Mouse (Mus musculus) liver, embryonic 15.5 days (tissue): ENCODE measurements around the gene Lhpp. TPM values are rescaled to one million over a fixed set of nuclear protein-coding genes. Genes with fewer than 3 reads are reported as not detected.
"Not testable (repeated sequence)": the region's sequence is repeated elsewhere in the genome, so short reads cannot be mapped to it uniquely, and the experiment has no call there.

Experiments
- ATAC-seq: fragments of 200-750 bp; cut with Nextera tagmentation; 2 replicates; pipeline ENCODE4 v1.8.0; 2017; ENCODE audit warnings: moderate number of reproducible peaks, mild to moderate bottlenecking, moderate library complexity; ENCODE audit not compliant: insufficient read depth
- H3K27ac ChIP-seq: fragments of 300-500 bp; sonication (generic); replicated peaks from 2 replicates; pipeline ENCODE4 v1.5.1; 2015; ENCODE audit warnings: mild to moderate bottlenecking, inconsistent platforms
- H3K27me3 ChIP-seq: fragments of 300-500 bp; sonication (generic); 2 replicates; pipeline ENCODE4 v1.6.1; 2015; ENCODE audit warnings: mild to moderate bottlenecking, inconsistent platforms
- H3K36me3 ChIP-seq: fragments of 300-500 bp; sonication (generic); replicated peaks from 2 replicates; pipeline ENCODE4 v1.6.1; 2015; ENCODE audit warnings: moderate library complexity, mild to moderate bottlenecking, inconsistent platforms
- H3K4me1 ChIP-seq: fragments of 300-500 bp; sonication (generic); replicated peaks from 2 replicates; pipeline ENCODE4 v1.6.1; 2015; ENCODE audit warnings: inconsistent platforms
- H3K4me2 ChIP-seq: fragments of 300-500 bp; sonication (generic); 2 replicates; pipeline ENCODE4 v1.6.1; 2015; ENCODE audit warnings: moderate library complexity, mild to moderate bottlenecking, inconsistent platforms
- H3K4me3 ChIP-seq: fragments of 300-500 bp; sonication (generic); replicated peaks from 2 replicates; pipeline ENCODE4 v1.5.1; 2015; ENCODE audit warnings: mild to moderate bottlenecking, inconsistent platforms
- H3K9ac ChIP-seq: fragments of 300-500 bp; sonication (generic); 2 replicates; pipeline ENCODE4 v1.6.1; 2015; ENCODE audit warnings: moderate library complexity, mild to moderate bottlenecking, inconsistent platforms
- H3K9me3 ChIP-seq: fragments of 300-500 bp; sonication (generic); replicated peaks from 2 replicates; pipeline ENCODE4 v1.6.1; 2016; ENCODE audit warnings: inconsistent platforms
- WGBS: fragments of 180-500 bp; shearing (Covaris S2); methylation state at CpG from one replicate; pipeline ENCODE4 v1.1.7; 2015; ENCODE audit warnings: mixed read lengths; ENCODE audit not compliant: insufficient replicate concordance; 5-methylcytosine and 5-hydroxymethylcytosine counted together
- polyA plus RNA-seq: library from polyadenylated mRNA; unstranded; fragments of >200 nt; fragmentation: Nextera tagmentation; extraction: Ambion mirVana; gene quantifications from 2 replicates; pipeline ENCODE4 v1.2.1, GENCODE M21; 2015

Gene Lhpp
- polyA plus RNA-seq, 1 experiment from 2014 or later = 4.8 TPM

GRCm38 (mm10) chr7:132654412-132654811 is 44.0 kb downstream of the Lhpp start:
- no peaks in the 10 kb centered on the region for H3K36me3 ChIP-seq
- H3K4me2 ChIP-seq = no peak overlapping the region
- no peaks in the 10 kb centered on the region for H3K9me3 ChIP-seq
- no peak for ATAC-seq
- 71% methylated on average over 3 of the region's 3 CpGs for WGBS
- no peak overlapping the region for H3K4me3 ChIP-seq
- peaks cover 26% of the 10 kb centered on the region for H3K4me1 ChIP-seq
- no peak overlapping the region for H3K9ac ChIP-seq
- H3K27me3 ChIP-seq = no peaks in the 10 kb centered on the region
- H3K27ac ChIP-seq = no peak overlapping the region

GRCm38 (mm10) chr7:132656075-132656474 is 45.6 kb downstream of the Lhpp start:
- 0 out of 2 replicates have a peak overlapping the region, but pooled peaks have one; percentile 8 for H3K4me3 ChIP-seq
- no peaks in the 10 kb centered on the region for H3K36me3 ChIP-seq
- peaks cover 31% of the 10 kb centered on the region for H3K4me1 ChIP-seq
- H3K27ac ChIP-seq = peak overlapping the region; percentile 33; the same call in 1 of the 2 replicates
- peak; percentile 53 for ATAC-seq
- H3K9ac ChIP-seq = no peak overlapping the region
- peak overlapping the region; percentile 57 for H3K4me2 ChIP-seq
- H3K9me3 ChIP-seq = no peaks in the 10 kb centered on the region
- no peaks in the 10 kb centered on the region for H3K27me3 ChIP-seq
- 14% methylated on average over 9 of the region's 9 CpGs for WGBS

- Histone ChIP-seq H3K36me3 (no peaks in the 10 kb centered on the region), H3K27me3 (no peaks in the 10 kb centered on the region), H3K4me3 (0 out of 2 replicates have a peak overlapping the region, but pooled peaks have one; percentile 8), H3K4me2 (peak overlapping the region; percentile 57), H3K4me1 (peaks cover 31% of the 10 kb centered on the region), H3K9me3 (no peaks in the 10 kb centered on the region), H3K27ac (peak overlapping the region; percentile 33; the same call in 1 of the 2 replicates), H3K9ac (no peak overlapping the region)
- ATAC-seq = peak; percentile 21; the same call in 1 of the 2 replicates
- WGBS = 2% methylated on average over 3 of the region's 3 CpGs
Measured at GRCm38 (mm10) chr7:132656548-132656947, 46.1 kb downstream of the Lhpp start.

GRCm38 (mm10) chr7:132657371-132658057 is 47.1 kb downstream of the Lhpp start:
- Histone ChIP-seq H3K9me3 (no peaks in the 10 kb centered on the region), H3K4me2 (no peak overlapping the region), H3K9ac (no peak overlapping the region), H3K27ac (no peak overlapping the region), H3K27me3 (no peaks in the 10 kb centered on the region), H3K4me1 (peaks cover 31% of the 10 kb centered on the region), H3K36me3 (no peaks in the 10 kb centered on the region), H3K4me3 (no peak overlapping the region)
- no peak for ATAC-seq
- WGBS = 63% methylated on average over 14 of the region's 14 CpGs

GRCm38 (mm10) chr7:132658058-132658450 is 47.6 kb downstream of the Lhpp start:
- no peak overlapping the region for H3K9ac ChIP-seq
- peaks cover 31% of the 10 kb centered on the region for H3K4me1 ChIP-seq
- H3K4me3 ChIP-seq = no peak overlapping the region
- no peak overlapping the region for H3K4me2 ChIP-seq
- no peak for ATAC-seq
- no peak overlapping the region for H3K27ac ChIP-seq
- 49% methylated on average over 9 of the region's 9 CpGs for WGBS
- no peaks in the 10 kb centered on the region for H3K27me3 ChIP-seq
- H3K9me3 ChIP-seq = no peaks in the 10 kb centered on the region
- no peaks in the 10 kb centered on the region for H3K36me3 ChIP-seq

- ATAC-seq = no peak
Measured at GRCm38 (mm10) chr7:132658688-132659087, 48.2 kb downstream of the Lhpp start.

GRCm38 (mm10) chr7:132659633-132660032 is 49.2 kb downstream of the Lhpp start:
- no peak overlapping the region for H3K4me3 ChIP-seq
- H3K9me3 ChIP-seq = no peaks in the 10 kb centered on the region
- H3K36me3 ChIP-seq = no peaks in the 10 kb centered on the region
- no peak for ATAC-seq
- WGBS = 33% methylated on average over 7 of the region's 7 CpGs
- H3K9ac ChIP-seq = no peak overlapping the region
- peaks cover 35% of the 10 kb centered on the region for H3K4me1 ChIP-seq
- no peak overlapping the region for H3K27ac ChIP-seq
- no peak overlapping the region for H3K4me2 ChIP-seq
- no peaks in the 10 kb centered on the region for H3K27me3 ChIP-seq

More at GRCm38 (mm10) chr7:132658688-132659087, 48.2 kb downstream of the Lhpp start:
- H3K9ac ChIP-seq = no peak overlapping the region
- H3K9me3 ChIP-seq = no peaks in the 10 kb centered on the region
- H3K27ac ChIP-seq = no peak overlapping the region
- H3K4me3 ChIP-seq = no peak overlapping the region
- no peak overlapping the region for H3K4me2 ChIP-seq
- WGBS = 73% methylated on average over 5 of the region's 5 CpGs
- peaks cover 31% of the 10 kb centered on the region for H3K4me1 ChIP-seq
- H3K36me3 ChIP-seq = no peaks in the 10 kb centered on the region
- H3K27me3 ChIP-seq = no peaks in the 10 kb centered on the region

- not testable (repeated sequence) for H3K27ac ChIP-seq, H3K4me3 ChIP-seq, H3K9me3 ChIP-seq, H3K4me2 ChIP-seq, H3K9ac ChIP-seq, ATAC-seq, H3K27me3 ChIP-seq, H3K36me3 ChIP-seq
- peaks cover 20% of the 10 kb centered on the region; the same call in 1 of the 2 replicates for H3K4me1 ChIP-seq
- WGBS = 64% methylated on average over 6 of the region's 6 CpGs
Measured at GRCm38 (mm10) chr7:132662831-132663230, 52.4 kb downstream of the Lhpp start.

GRCm38 (mm10) chr7:132664815-132665214 is 54.4 kb downstream of the Lhpp start:
- no peak overlapping the region for H3K4me2 ChIP-seq
- ATAC-seq = 0 out of 2 replicates have a peak, but pooled peaks have one; percentile 18
- peaks cover 14% of the 10 kb centered on the region; the same call in 1 of the 2 replicates for H3K4me1 ChIP-seq
- no peak overlapping the region for H3K4me3 ChIP-seq
- no peak overlapping the region for H3K9ac ChIP-seq
- no peak overlapping the region for H3K27ac ChIP-seq
- WGBS = 57% methylated on average over 6 of the region's 6 CpGs
- H3K9me3 ChIP-seq = no peaks in the 10 kb centered on the region
- H3K27me3 ChIP-seq = no peaks in the 10 kb centered on the region
- H3K36me3 ChIP-seq = no peaks in the 10 kb centered on the region

- no peaks in the 10 kb centered on the region for H3K27me3 ChIP-seq
- no peak overlapping the region for H3K4me3 ChIP-seq
- no peaks in the 10 kb centered on the region for H3K36me3 ChIP-seq
- H3K9ac ChIP-seq = no peak overlapping the region
- H3K27ac ChIP-seq = no peak overlapping the region
- WGBS = 57% methylated on average over 8 of the region's 8 CpGs
- H3K4me2 ChIP-seq = no peak overlapping the region
- H3K9me3 ChIP-seq = no peaks in the 10 kb centered on the region
- no peak for ATAC-seq
- H3K4me1 ChIP-seq = peaks cover 13% of the 10 kb centered on the region; the same call in 1 of the 2 replicates
Measured at GRCm38 (mm10) chr7:132665664-132666382, 55.4 kb downstream of the Lhpp start.

- Histone ChIP-seq H3K27me3 (no peaks in the 10 kb centered on the region), H3K4me2 (no peak overlapping the region), H3K27ac (no peak overlapping the region), H3K4me3 (no peak overlapping the region), H3K4me1 (peaks cover 14% of the 10 kb centered on the region; the same call in 1 of the 2 replicates), H3K9ac (no peak overlapping the region), H3K9me3 (no peaks in the 10 kb centered on the region), H3K36me3 (no peaks in the 10 kb centered on the region)
- no peak for ATAC-seq
- 59% methylated on average over 4 of the region's 4 CpGs for WGBS
Measured at GRCm38 (mm10) chr7:132666516-132666915, 56.1 kb downstream of the Lhpp start.
